Mouse (Mus musculus) heart, adult 2 months (tissue): ENCODE data around the gene Hist1h2ag. TPM values are rescaled to one million over a fixed set of nuclear protein-coding genes. Genes with fewer than 3 reads are reported as not detected.
"Not testable (repeated sequence)": the region's sequence is repeated elsewhere in the genome, so short reads cannot be mapped to it uniquely, and the experiment has no call there.

Source experiments
- DNase-seq, 2 experiments: peaks; one replicate each; pipeline ENCODE4 v3.0.0; 2021
- H3K27ac ChIP-seq: fragments of 200-600 bp; 2 replicates; pipeline ENCODE4 v1.8.1; 2022
- H3K27me3 ChIP-seq: fragments of 200-500 bp; 2 replicates; pipeline ENCODE4 v1.6.1; 2012; ENCODE audit warnings: mild to moderate bottlenecking, low read length, inconsistent platforms, mixed read lengths; ENCODE audit not compliant: control insufficient read depth, insufficient read depth
- H3K36me3 ChIP-seq: fragments of 200-500 bp; 2 replicates; pipeline ENCODE4 v1.6.1; 2012; ENCODE audit warnings: low read length, inconsistent platforms; ENCODE audit not compliant: control insufficient read depth, insufficient read depth
- H3K4me1 ChIP-seq: fragments of 200-500 bp; 2 replicates; pipeline ENCODE4 v1.6.1; 2011; ENCODE audit warnings: low read length; ENCODE audit not compliant: control insufficient read depth, insufficient read depth
- H3K4me3 ChIP-seq: fragments of 200-600 bp; 2 replicates; pipeline ENCODE4 v1.8.1; 2022
- H3K79me2 ChIP-seq: fragments of 200-500 bp; replicated peaks from 2 replicates; pipeline ENCODE4 v1.6.1; 2012; ENCODE audit warnings: mild to moderate bottlenecking, inconsistent platforms, low read length, moderate library complexity, mixed read lengths; ENCODE audit not compliant: control insufficient read depth, insufficient read depth
- H3K9ac ChIP-seq: fragments of 200-500 bp; 2 replicates; pipeline ENCODE4 v1.6.1; 2012; ENCODE audit warnings: low read depth, mild to moderate bottlenecking, control low read depth, inconsistent platforms, low read length, mixed read lengths
- CTCF ChIP-seq: fragments of 200-600 bp; IDR thresholded peaks from 2 replicates; pipeline ENCODE4 v1.8.1; 2022; ENCODE audit warnings: antibody characterized with exemption, mild to moderate bottlenecking, moderate library complexity
- EP300 ChIP-seq: fragments of 200-500 bp; IDR thresholded peaks from 2 replicates; pipeline ENCODE4 v1.6.1; 2011; ENCODE audit warnings: low read depth, low read length, control low read depth; ENCODE audit not compliant: insufficient read depth
- POLR2A ChIP-seq: fragments of 200-500 bp; IDR thresholded peaks from 2 replicates; pipeline ENCODE4 v1.6.1; 2011; ENCODE audit warnings: mild to moderate bottlenecking, low read depth, low read length, control low read depth; ENCODE audit not compliant: insufficient read depth
- WGBS: fragments of 180-500 bp; shearing (Covaris S2); methylation state at CpG from one replicate; pipeline ENCODE4 v1.1.7; 2018; 5-methylcytosine and 5-hydroxymethylcytosine counted together
- intact Hi-C: fragments of 180-260 bp; cut with DNase I; formaldehyde crosslinking; loops from one replicate; pipeline ENCODE4 v1.15.1; 2025
- polyA plus RNA-seq: library from polyadenylated mRNA; depleted of rRNA; stranded (reverse); fragments of >200 nt; gene quantifications from 2 replicates; pipeline ENCODE4 v1.2.3, GENCODE M21; 2012
- total RNA-seq, 2 experiments: library from RNA; stranded (reverse); gene quantifications; 2 replicates each; pipeline ENCODE4 v1.2.3; 2021

The Hist1h2ag gene
- total and polyA plus RNA-seq, 3 experiments, result 1.7 to 4.3 TPM; not detected in 1

DNA sequence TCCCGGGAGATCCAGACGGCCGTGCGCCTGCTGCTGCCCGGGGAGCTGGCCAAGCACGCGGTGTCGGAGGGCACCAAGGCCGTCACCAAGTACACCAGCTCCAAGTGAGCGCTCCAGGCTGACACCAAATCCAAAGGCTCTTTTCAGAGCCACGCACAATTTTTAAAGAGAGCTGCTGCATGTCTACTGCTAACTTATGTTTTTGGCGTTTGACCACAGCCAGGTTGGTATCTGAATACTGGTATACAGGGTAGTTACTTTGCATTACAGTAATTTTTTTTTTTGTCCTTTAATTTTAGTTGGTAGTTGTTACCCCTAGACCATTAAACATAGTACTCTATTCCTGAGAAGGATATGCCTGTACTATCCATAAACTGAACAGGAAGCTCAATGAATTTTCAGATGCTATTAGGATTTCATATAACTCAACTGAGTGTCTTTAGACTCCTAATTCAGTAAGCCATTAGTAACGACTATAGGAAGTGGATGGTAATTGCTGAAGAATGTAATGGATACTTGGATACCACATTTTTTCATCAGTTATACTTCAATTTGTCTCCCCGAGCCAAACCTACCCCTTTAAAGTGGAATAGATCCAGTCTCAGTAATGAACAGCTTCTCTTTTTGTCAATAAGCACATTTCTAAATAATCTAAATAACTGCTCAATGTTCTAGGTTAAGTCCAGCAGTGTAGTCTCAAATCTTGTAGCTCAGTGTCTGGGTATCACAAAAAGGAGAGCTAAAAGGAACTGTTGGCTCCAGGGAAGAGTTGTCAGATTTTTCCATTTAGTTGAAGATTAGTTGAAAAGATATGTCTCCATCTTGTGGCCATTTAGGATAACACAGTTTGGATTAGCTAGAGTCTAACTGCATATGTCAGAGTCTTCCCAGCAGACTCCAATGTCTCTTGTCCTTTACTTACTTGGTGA lies 1.0 kb upstream of the Hist1h2ag start:
- under 1% methylated on average over 10 of the region's 14 CpGs for WGBS
- H3K36me3 ChIP-seq, result no peaks in the 10 kb centered on the region
- TF ChIP-seq CTCF (peak; percentile 82), POLR2A (no peak)
- H3K4me1 ChIP-seq, result no peaks in the 10 kb centered on the region; the same call in 1 of the 2 replicates
- H3K27me3 ChIP-seq, result no peaks in the 10 kb centered on the region
- no peak for DNase-seq
- intact Hi-C loops, result loop anchor here (5.0 to 10.0 kb wide), 6 partner anchors 266 to 1704 kb away; partner anchors contain the start of genes Hist1h1e, Hist1h2ak, Hist1h2bb and Hist1h2be
- H3K9ac ChIP-seq, result peak overlapping the region; percentile 63; the same call in 1 of the 2 replicates
- H3K4me3 ChIP-seq, result peak overlapping the region; percentile 51
- no peak overlapping the region; the same call in 1 of the 2 replicates for H3K27ac ChIP-seq
- no peaks in the 10 kb centered on the region for H3K79me2 ChIP-seq

GRCm38 (mm10) chr13:22041651-22042567 lies 835 bp downstream of the Hist1h2ag start:
- no peaks in the 10 kb centered on the region for H3K36me3 ChIP-seq
- 11% methylated on average over 13 of the region's 13 CpGs for WGBS

DNA sequence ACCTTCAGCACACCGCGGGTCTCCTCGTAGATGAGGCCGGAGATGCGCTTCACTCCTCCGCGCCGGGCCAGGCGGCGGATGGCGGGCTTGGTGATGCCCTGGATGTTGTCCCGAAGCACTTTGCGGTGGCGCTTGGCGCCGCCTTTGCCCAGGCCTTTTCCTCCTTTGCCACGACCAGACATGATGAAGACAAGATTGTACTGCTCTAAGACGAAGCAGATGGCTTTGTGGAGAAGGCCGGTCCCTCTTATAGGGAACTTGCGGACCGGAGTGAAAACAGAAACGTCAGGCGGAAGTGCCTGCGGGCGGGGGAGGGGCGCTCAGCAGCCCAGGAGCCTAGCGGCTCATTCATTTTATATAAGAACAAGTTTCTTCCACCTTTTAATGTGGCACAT lies 1.6 kb downstream of the Hist1h2ag start, which contains the start of gene Hist1h4i:
TSS of gene Hist1h4i (minus strand) at position 221 of the 395 bp plus-strand sequence.
- WGBS, result under 1% methylated on average over 24 of the region's 27 CpGs
- intact Hi-C loops, result loop anchor here (2.0 to 10.0 kb wide), 7 partner anchors 264 to 1706 kb away; partner anchors contain the start of genes Hist1h1e, Hist1h2ai, Hist1h2ak and Hist1h2bb
- H3K9ac ChIP-seq, result peak within 1 kb of the TSS; percentile 65
- TF ChIP-seq EP300 (peak; percentile 95), POLR2A (peak; percentile 97)
- H3K27me3 ChIP-seq, H3K4me1 ChIP-seq, H3K36me3 ChIP-seq, H3K79me2 ChIP-seq: not testable (repeated sequence)
- H3K27ac ChIP-seq, result peak within 1 kb of the TSS; percentile 44; the same call in 1 of the 2 replicates
- H3K4me3 ChIP-seq, result peak within 1 kb of the TSS; percentile 53
- peak; percentile 93 to 97 for DNase-seq

More at GRCm38 (mm10) chr13:22041651-22042567, 835 bp downstream of the Hist1h2ag start:
- no peak for DNase-seq
- no peaks in the 10 kb centered on the region for H3K27me3 ChIP-seq
- H3K4me1 ChIP-seq, result no peaks in the 10 kb centered on the region; the same call in 1 of the 2 replicates
- H3K79me2 ChIP-seq, result no peaks in the 10 kb centered on the region
- H3K9ac ChIP-seq, result no peak overlapping the region
- intact Hi-C loops, result loop anchor here (2.0 to 10.0 kb wide), 7 partner anchors 265 to 1705 kb away; partner anchors contain the start of genes Hist1h1e, Hist1h2ai, Hist1h2ak and Hist1h2bb
- H3K4me3 ChIP-seq, result peak overlapping the region; percentile 31; the same call in 1 of the 2 replicates
- TF ChIP-seq CTCF (no peak), EP300 (no peak), POLR2A (no peak)
- no peak overlapping the region for H3K27ac ChIP-seq

DNA sequence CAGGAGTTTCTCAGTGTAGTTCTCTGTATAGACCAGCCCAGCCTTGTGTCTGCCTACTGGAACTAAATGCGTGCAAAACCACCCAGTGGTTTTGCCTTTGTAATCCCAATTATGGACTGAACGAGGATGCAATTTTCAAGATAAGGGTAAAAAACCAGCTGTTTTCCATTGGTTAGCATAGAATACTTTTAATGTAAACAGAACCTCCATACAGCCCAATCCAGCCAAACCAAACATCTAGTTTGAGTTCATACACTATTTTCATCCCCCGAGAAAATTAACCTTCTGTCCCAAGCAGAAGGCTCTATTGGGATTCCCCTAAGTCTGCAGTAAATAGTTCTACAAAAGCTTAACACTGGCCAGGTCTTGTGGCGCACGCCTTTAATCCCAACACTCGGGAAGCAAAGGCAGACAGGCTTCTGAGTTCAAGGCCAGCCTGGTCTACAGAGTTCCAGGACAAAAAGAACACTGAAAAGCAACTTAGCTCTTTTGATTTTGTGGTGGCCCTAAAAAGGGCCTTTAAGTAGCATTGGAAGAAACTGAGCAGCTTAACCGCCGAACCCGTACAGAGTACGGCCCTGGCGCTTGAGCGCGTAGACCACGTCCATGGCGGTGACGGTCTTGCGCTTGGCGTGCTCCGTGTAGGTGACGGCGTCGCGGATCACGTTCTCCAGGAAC lies 2.1 kb downstream of the Hist1h2ag start:
- Histone ChIP-seq H3K36me3 (no peaks in the 10 kb centered on the region), H3K9ac (peak overlapping the region; percentile 65), H3K27ac (peak overlapping the region; percentile 44; the same call in 1 of the 2 replicates), H3K4me3 (peak overlapping the region; percentile 53), H3K4me1 (no peaks in the 10 kb centered on the region; the same call in 1 of the 2 replicates), H3K27me3 (no peaks in the 10 kb centered on the region), H3K79me2 (no peaks in the 10 kb centered on the region)
- WGBS, result 6% methylated on average over 24 of the region's 24 CpGs
- TF ChIP-seq POLR2A (no peak), CTCF (no peak), EP300 (no peak)
- no peak for DNase-seq
- intact Hi-C loops, result loop anchor here (2.0 to 10.0 kb wide), 7 partner anchors 263 to 1707 kb away; partner anchors contain the start of genes Hist1h1e, Hist1h2ai, Hist1h2ak and Hist1h2bb

- H3K4me3 ChIP-seq, result no peak overlapping the region
- H3K79me2 ChIP-seq, result no peaks in the 10 kb centered on the region
- intact Hi-C loops, result loop anchor here (2.0 to 10.0 kb wide), 9 partner anchors 215 to 1707 kb away; partner anchors contain the start of genes Hist1h1e, Hist1h1t, Hist1h2ai and Hist1h2ak
- WGBS, result 19% methylated on average over 2 of the region's 2 CpGs
- H3K27me3 ChIP-seq, result no peaks in the 10 kb centered on the region
- no peak overlapping the region for H3K9ac ChIP-seq
- no peaks in the 10 kb centered on the region for H3K36me3 ChIP-seq
- TF ChIP-seq CTCF (no peak), POLR2A (no peak), EP300 (no peak)
- no peak overlapping the region for H3K27ac ChIP-seq
- H3K4me1 ChIP-seq, result no peaks in the 10 kb centered on the region; the same call in 1 of the 2 replicates
- no peak for DNase-seq
These were observed 2.7 kb downstream of the Hist1h2ag start for GRCm38 (mm10) chr13:22039951-22040463.
